Mouse (Mus musculus) limb, embryonic 14.5 days (tissue): Measurements from ENCODE around the gene Asb8. TPM values are rescaled to one million over a fixed set of nuclear protein-coding genes. Genes with fewer than 3 reads are reported as not detected.
A peak's percentile ranks its signal among the peaks of the same experiment; 100 is the strongest.

Experiments used
- ATAC-seq: fragments of 200-750 bp; cut with Nextera tagmentation; 2 replicates; pipeline ENCODE4 v1.8.0; 2017; ENCODE audit warnings: low read depth, moderate number of reproducible peaks, moderate TSS enrichment; ENCODE audit not compliant: low FRiP score
- DNase-seq: peaks from one replicate; pipeline ENCODE4 v3.0.0-alpha.2; 2015; ENCODE audit warnings: low spot score
- H3K27ac ChIP-seq: fragments of 300-500 bp; sonication (generic); replicated peaks from 2 replicates; pipeline ENCODE4 v1.5.1; 2014; ENCODE audit warnings: low read depth, mild to moderate bottlenecking, low read length, moderate library complexity, mixed read lengths
- H3K27me3 ChIP-seq: fragments of 300-500 bp; sonication (generic); 2 replicates; pipeline ENCODE4 v1.6.1; 2014; ENCODE audit warnings: low read length, mixed read lengths; ENCODE audit not compliant: control insufficient read depth, insufficient read depth
- H3K36me3 ChIP-seq: fragments of 300-500 bp; sonication (generic); 2 replicates; pipeline ENCODE4 v1.6.1; 2014; ENCODE audit warnings: mild to moderate bottlenecking, low read length, moderate library complexity, mixed read lengths; ENCODE audit not compliant: control insufficient read depth, insufficient read depth
- H3K4me1 ChIP-seq: fragments of 300-500 bp; sonication (generic); 2 replicates; pipeline ENCODE4 v1.6.1; 2014; ENCODE audit warnings: antibody characterized with exemption, low read length, mixed read lengths; ENCODE audit not compliant: control insufficient read depth, insufficient read depth
- H3K4me2 ChIP-seq: fragments of 300-500 bp; sonication (generic); replicated peaks from 2 replicates; pipeline ENCODE4 v1.6.1; 2014; ENCODE audit warnings: low read depth, mild to moderate bottlenecking, low read length, moderate library complexity; ENCODE audit not compliant: severe bottlenecking
- H3K4me3 ChIP-seq: fragments of 300-500 bp; sonication (generic); replicated peaks from 2 replicates; pipeline ENCODE4 v1.5.1; 2014; ENCODE audit warnings: low read length
- H3K9ac ChIP-seq: fragments of 300-500 bp; sonication (generic); 2 replicates; pipeline ENCODE4 v1.6.1; 2014; ENCODE audit warnings: mild to moderate bottlenecking, low read depth, low read length, moderate library complexity; ENCODE audit not compliant: severe bottlenecking
- H3K9me3 ChIP-seq: fragments of 300-500 bp; sonication (generic); 2 replicates; pipeline ENCODE4 v1.6.1; 2016; ENCODE audit warnings: low read length; ENCODE audit not compliant: control insufficient read depth
- POLR2A ChIP-seq: fragments of 200-500 bp; IDR thresholded peaks from 2 replicates; pipeline ENCODE4 v1.8.0; 2012; ENCODE audit warnings: inconsistent platforms, mild to moderate bottlenecking, moderate library complexity, borderline replicate concordance; ENCODE audit not compliant: insufficient read depth, insufficient read length; ENCODE audit errors: extremely low read depth
- WGBS: fragments of 180-500 bp; shearing (Covaris S2); extraction: QIAGEN DNeasy Blood & Tissue Kit; methylation state at CpG from one replicate; pipeline ENCODE4 v1.1.7; 2014; 5-methylcytosine and 5-hydroxymethylcytosine counted together
- polyA plus RNA-seq, 2 experiments: library from polyadenylated mRNA; depleted of rRNA in 1 of 2; stranded (reverse) in 1 of 2; unstranded in 1 of 2; fragments of >200 nt; fragmentation: Nextera tagmentation in 1 of 2; extraction: Ambion mirVana in 1 of 2; gene quantifications; 2 replicates each; pipeline versions ENCODE4 v1.2.1 to v1.2.3; 2012 to 2014

Gene Asb8
- polyA plus RNA-seq, 2 experiments = 42.4 to 55.7 TPM

- WGBS = 1% methylated on average over 65 of the region's 69 CpGs
Observed at GRCm38 (mm10) chr15:98167645-98168621, 2.5 kb upstream of the Asb8 start.

GRCm38 (mm10) chr15:98166963-98167644, 1.7 kb upstream of the Asb8 start, which contains the start of gene Ccdc184:
TSS of gene Ccdc184 (plus strand) at chr15:98167158.
- H3K4me3 ChIP-seq = peak within 1 kb of the TSS; percentile 45
- no peak within 1 kb of the TSS for H3K27ac ChIP-seq
- peaks cover 58% of the 10 kb centered on the region for H3K27me3 ChIP-seq
- peak within 1 kb of the TSS; percentile 76 for H3K4me2 ChIP-seq
- DNase-seq = no peak
- no peak within 1 kb of the TSS for H3K9ac ChIP-seq
- no peak for TF ChIP-seq POLR2A
- WGBS = 2% methylated on average over 18 of the region's 18 CpGs
- no peaks in the 10 kb centered on the region for H3K36me3 ChIP-seq
- ATAC-seq = peak; percentile 12; the same call in 1 of the 2 replicates
- H3K4me1 ChIP-seq = no peaks in the 10 kb centered on the region; the same call in 1 of the 2 replicates
- H3K9me3 ChIP-seq = no peaks in the 10 kb centered on the region

More at GRCm38 (mm10) chr15:98167645-98168621, 2.5 kb upstream of the Asb8 start:
- ATAC-seq = peak; percentile 93
- no peaks in the 10 kb centered on the region for H3K36me3 ChIP-seq
- peak; percentile 80 for DNase-seq
- no peak overlapping the region for H3K27ac ChIP-seq
- H3K9me3 ChIP-seq = no peaks in the 10 kb centered on the region
- no peaks in the 10 kb centered on the region; the same call in 1 of the 2 replicates for H3K4me1 ChIP-seq
- TF ChIP-seq POLR2A = no peak
- H3K4me2 ChIP-seq = peak overlapping the region; percentile 76
- no peak overlapping the region for H3K9ac ChIP-seq
- peaks cover 59% of the 10 kb centered on the region for H3K27me3 ChIP-seq
- H3K4me3 ChIP-seq = peak overlapping the region; percentile 45

- DNase-seq (no peak), ATAC-seq (no peak; the same call in 1 of the 2 replicates)
- Histone ChIP-seq H3K4me3 (no peak overlapping the region), H3K9me3 (no peaks in the 10 kb centered on the region), H3K4me1 (no peaks in the 10 kb centered on the region), H3K27me3 (peaks cover 16% of the 10 kb centered on the region), H3K4me2 (no peak overlapping the region), H3K36me3 (no peaks in the 10 kb centered on the region), H3K27ac (no peak overlapping the region), H3K9ac (no peak overlapping the region)
- 50% methylated on average over 4 of the region's 4 CpGs for WGBS
- no peak for TF ChIP-seq POLR2A
Observed at GRCm38 (mm10) chr15:98162561-98162960, 2.9 kb downstream of the Asb8 start.

DNA sequence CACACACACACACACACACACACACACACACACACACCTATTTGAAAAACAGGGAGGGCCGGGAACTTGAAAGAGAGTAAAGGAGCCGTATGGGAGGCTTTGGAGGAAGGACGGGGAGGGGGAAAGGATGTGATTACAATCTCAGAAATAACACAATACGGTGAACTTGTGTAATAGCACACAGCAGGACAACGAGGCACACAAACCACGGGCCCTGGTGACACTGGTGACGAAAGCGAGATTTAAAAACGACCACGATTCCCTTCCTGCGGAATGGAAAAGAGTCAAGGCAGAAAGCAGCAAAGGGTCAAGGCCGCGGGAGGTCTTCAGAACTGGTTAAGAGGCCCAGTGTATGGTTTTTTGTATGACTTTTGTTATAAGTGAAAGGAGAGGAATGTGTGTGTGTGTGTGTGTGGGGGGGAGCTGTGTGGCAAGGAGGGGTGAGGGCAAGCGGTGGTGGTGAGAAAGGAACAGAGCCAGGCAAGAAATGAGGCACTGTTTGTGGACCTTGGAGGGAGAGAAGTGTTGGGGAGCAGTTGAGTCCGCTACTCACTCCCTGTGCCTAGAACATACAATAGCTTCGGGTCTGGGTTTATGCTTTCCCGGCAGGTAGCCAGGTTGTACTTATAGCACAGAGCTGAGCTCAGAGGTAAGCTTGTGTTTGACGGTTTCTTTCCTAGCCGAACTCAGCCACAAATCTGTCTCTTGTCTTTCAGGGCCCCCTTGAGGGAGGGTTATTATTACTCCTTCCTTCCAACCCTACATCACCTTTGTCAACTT, 4.2 kb downstream of the Asb8 start:
- no peak for TF ChIP-seq POLR2A
- Histone ChIP-seq H3K27ac (no peak overlapping the region), H3K4me1 (no peaks in the 10 kb centered on the region), H3K9me3 (no peaks in the 10 kb centered on the region), H3K4me3 (no peak overlapping the region), H3K27me3 (peaks cover 4% of the 10 kb centered on the region; the same call in 1 of the 2 replicates), H3K4me2 (no peak overlapping the region), H3K36me3 (no peaks in the 10 kb centered on the region), H3K9ac (no peak overlapping the region)
- no peak for ATAC-seq
- no peak for DNase-seq
- 73% methylated on average over 19 of the region's 19 CpGs for WGBS

- no peak overlapping the region for H3K9ac ChIP-seq
- ATAC-seq = no peak
- no peak overlapping the region for H3K4me3 ChIP-seq
- no peak for TF ChIP-seq POLR2A
- no peaks in the 10 kb centered on the region for H3K4me1 ChIP-seq
- no peak overlapping the region for H3K27ac ChIP-seq
- WGBS = 57% methylated on average over 1 of the region's 1 CpGs
- no peak overlapping the region for H3K4me2 ChIP-seq
- no peaks in the 10 kb centered on the region for H3K36me3 ChIP-seq
- no peaks in the 10 kb centered on the region for H3K9me3 ChIP-seq
- DNase-seq = no peak
- no peaks in the 10 kb centered on the region for H3K27me3 ChIP-seq
Observed at GRCm38 (mm10) chr15:98157253-98157652, 8.2 kb downstream of the Asb8 start.
